Mouse (Mus musculus): ENCODE measurements at regions not wholly inside any gene's neighbourhood (a gene's known extent, or its start where the extent isn't known, plus 50 kb on each side); places are given as distances from the start of the nearest gene placed in this dataset.

DNA sequence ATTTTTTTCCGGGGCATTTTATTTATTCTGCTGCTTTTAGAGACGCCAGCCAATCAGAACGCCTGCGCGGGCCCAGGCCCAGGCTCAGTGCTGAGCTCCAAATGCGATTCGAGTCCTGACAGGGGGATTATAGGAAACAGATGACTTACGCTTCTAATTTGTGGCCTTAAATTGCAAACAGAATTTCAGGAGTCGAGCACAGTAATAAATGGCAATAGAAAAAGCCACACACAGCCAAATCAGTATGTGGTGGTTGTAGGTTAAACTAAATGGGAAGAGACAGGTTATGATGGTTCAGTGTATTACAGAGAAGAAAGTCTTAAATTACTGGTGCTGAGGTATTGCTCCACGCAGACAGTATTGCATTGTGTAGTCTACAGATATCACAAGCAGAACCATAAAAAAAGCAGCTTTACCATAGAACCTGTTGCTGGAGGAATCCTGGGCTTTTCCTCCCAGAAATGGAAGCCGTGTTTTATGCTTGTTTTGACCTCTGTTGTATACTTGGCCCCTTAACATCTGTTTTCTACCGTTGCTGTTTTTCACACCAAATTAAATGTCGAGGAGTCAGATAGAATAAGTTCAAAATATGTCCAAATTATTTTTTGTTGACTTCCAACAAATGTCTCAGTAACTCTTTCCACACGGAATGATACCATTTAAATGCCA, 110.2 kb upstream of the Zeb2 start:
- 79% methylated on average over 14 of the region's 14 CpGs for WGBS
- Histone ChIP-seq H3K4me1 (ENCODE audit: control insufficient read depth, insufficient read depth, low read length) (no peaks in the 10 kb centered on the region; the same call in 1 of the 2 replicates), H3K27ac (ENCODE audit: control insufficient read depth, insufficient read depth, low read depth, low read length, poor library complexity) (no peak overlapping the region), H3K4me3 (replicated peaks; ENCODE audit: control insufficient read depth, low read depth, low read length) (no peak overlapping the region)
- no peak for TF ChIP-seq POLR2A (IDR thresholded peaks at IDR 0.05; ENCODE audit: borderline replicate concordance, control insufficient read depth, low read depth, low read length)
- no peak for TF ChIP-seq CTCF (IDR thresholded peaks at IDR 0.05; ENCODE audit: control insufficient read depth, insufficient read depth, low read length)

DNA sequence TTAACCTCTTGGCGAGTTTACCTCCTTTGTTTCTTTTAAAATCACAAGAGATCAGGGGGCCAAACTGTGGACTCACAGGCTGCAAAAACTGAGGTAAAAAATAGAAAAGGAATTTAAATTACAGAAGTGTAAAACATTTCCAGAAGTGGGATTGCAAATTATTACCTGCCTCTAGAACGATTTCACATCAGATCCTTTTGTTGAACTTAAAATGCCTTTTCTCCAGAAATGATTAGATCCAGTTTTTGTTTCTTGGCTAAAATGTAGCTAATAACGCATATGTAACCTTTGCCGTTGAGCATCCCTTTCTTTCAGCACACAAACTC, 108.8 kb upstream of the Zeb2 start:
- TF ChIP-seq POLR2A (IDR thresholded peaks at IDR 0.05; ENCODE audit: borderline replicate concordance, control insufficient read depth, low read depth, low read length) (no peak), CTCF (IDR thresholded peaks at IDR 0.05; ENCODE audit: control insufficient read depth, insufficient read depth, low read length) (no peak)
- Histone ChIP-seq H3K4me1 (ENCODE audit: control insufficient read depth, insufficient read depth, low read length) (no peaks in the 10 kb centered on the region), H3K4me3 (replicated peaks; ENCODE audit: control insufficient read depth, low read depth, low read length) (no peak overlapping the region), H3K27ac (ENCODE audit: control insufficient read depth, insufficient read depth, low read depth, low read length, poor library complexity) (no peak overlapping the region)
- 80% methylated on average over 4 of the region's 4 CpGs for WGBS

DNA sequence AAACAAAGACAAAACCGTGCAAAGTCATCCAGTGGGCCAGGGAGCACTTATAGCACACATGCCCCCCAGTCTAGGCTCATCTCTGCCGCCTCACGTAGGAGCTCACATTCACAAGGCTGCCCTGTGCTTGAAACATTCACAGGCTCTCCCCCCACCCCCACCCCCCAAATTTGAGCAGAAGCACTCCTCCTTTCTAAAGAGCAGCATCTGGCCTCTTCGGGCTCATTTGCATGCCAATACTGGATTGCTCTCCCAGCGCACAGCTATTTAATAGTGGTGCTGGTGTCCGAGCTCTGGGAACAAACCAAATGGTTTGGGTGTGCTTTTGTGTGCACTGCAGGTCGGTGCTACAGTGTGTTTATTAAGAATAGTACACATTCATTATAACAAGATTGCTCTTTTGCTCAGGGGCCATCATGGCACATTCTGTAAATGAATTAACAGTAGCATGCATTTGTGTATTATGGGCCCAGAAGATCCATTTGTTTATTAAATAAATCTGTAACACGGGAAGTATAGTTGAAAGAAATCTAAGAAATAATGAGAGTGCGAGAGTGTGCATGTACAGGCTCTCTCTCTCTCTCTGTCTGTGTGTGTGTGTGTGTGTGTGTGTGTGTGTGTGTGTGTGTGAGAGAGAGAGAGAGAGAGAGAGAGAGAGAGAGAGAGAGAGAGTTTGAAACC, 108.3 kb upstream of the Zeb2 start:
- Histone ChIP-seq H3K4me3 (replicated peaks; ENCODE audit: control insufficient read depth, low read depth, low read length) (no peak overlapping the region), H3K4me1 (ENCODE audit: control insufficient read depth, insufficient read depth, low read length) (no peaks in the 10 kb centered on the region), H3K27ac (ENCODE audit: control insufficient read depth, insufficient read depth, low read depth, low read length, poor library complexity) (no peak overlapping the region)
- 86% methylated on average over 9 of the region's 9 CpGs for WGBS
- no peak for TF ChIP-seq CTCF (IDR thresholded peaks at IDR 0.05; ENCODE audit: control insufficient read depth, insufficient read depth, low read length)

DNA sequence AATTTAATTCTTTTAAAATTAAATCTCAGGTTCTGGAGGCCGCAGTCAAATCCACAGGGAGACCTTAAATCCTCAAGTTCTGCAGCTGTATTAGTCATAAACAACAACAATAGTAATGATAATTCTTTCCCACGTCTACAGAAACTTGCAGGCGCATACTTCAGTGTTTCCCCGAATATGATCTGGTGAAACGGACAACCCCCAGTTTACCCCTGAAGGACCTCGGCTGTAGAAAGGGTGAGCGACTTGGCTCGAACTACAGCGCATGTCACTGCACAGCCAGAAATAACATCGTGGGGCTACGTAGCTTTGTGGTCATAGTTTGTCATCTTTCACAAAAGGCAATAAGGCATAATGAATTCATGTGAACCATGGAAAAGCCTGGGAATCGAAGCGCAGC, 105.0 kb upstream of the Zeb2 start:
- H3K4me3 ChIP-seq (replicated peaks; ENCODE audit: control insufficient read depth, low read depth, low read length), result no peak overlapping the region
- WGBS, result 88% methylated on average over 13 of the region's 13 CpGs
- no peaks in the 10 kb centered on the region for H3K4me1 ChIP-seq (ENCODE audit: control insufficient read depth, insufficient read depth, low read length)
- no peak overlapping the region for H3K27ac ChIP-seq (ENCODE audit: control insufficient read depth, insufficient read depth, low read depth, low read length, poor library complexity)
- TF ChIP-seq POLR2A (IDR thresholded peaks at IDR 0.05; ENCODE audit: borderline replicate concordance, control insufficient read depth, low read depth, low read length) (no peak), CTCF (IDR thresholded peaks at IDR 0.05; ENCODE audit: control insufficient read depth, insufficient read depth, low read length) (no peak)

DNA sequence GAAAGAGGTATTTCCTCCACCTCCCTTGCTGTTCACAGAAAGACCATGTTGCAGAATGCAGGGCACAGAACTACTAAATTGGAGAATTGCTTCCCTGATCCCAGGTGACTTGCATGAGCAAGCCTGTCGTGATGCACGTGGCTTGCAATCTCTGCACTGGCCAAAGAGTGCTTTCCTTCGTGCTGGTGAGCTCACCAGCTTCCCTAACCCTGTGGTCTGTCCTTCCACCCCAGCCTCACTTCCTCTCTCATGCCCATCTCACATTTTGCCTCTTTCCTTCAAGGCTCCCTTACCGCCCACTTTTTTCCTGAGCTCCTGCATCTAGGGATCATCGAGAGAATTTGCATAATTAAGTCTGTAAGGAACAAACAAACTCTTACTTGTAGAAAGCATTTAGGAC, 102.7 kb upstream of the Zeb2 start:
- Histone ChIP-seq H3K4me1 (ENCODE audit: control insufficient read depth, insufficient read depth, low read length) (no peaks in the 10 kb centered on the region), H3K27ac (ENCODE audit: control insufficient read depth, insufficient read depth, low read depth, low read length, poor library complexity) (no peak overlapping the region), H3K4me3 (replicated peaks; ENCODE audit: control insufficient read depth, low read depth, low read length) (no peak overlapping the region)
- 17% methylated on average over 5 of the region's 5 CpGs for WGBS
- TF ChIP-seq POLR2A (IDR thresholded peaks at IDR 0.05; ENCODE audit: borderline replicate concordance, control insufficient read depth, low read depth, low read length) (no peak), CTCF (IDR thresholded peaks at IDR 0.05; ENCODE audit: control insufficient read depth, insufficient read depth, low read length) (no peak)

DNA sequence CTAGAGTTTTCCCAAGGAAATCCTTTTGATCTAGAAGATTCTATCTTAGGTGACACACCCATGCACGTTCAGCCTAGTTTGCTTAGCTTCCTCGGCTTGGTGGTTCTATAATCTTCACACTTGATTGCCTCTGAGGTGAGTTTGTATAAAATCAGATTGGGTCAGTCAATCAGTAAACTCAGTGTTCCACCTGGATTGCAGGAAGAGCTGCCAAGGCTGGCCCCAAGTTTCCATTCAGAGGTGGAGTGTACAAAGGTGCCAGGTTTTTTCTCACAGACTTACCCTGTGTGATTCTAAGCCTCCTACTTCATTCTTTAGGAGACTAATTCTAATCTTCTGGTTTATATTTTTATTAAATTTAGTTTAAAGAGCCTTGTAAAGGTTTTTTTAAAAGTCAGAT, 95.6 kb upstream of the Zeb2 start:
- Histone ChIP-seq H3K4me1 (ENCODE audit: control insufficient read depth, insufficient read depth, low read length) (no peaks in the 10 kb centered on the region), H3K4me3 (replicated peaks; ENCODE audit: control insufficient read depth, low read depth, low read length) (no peak overlapping the region), H3K27ac (ENCODE audit: control insufficient read depth, insufficient read depth, low read depth, low read length, poor library complexity) (no peak overlapping the region)
- TF ChIP-seq POLR2A (IDR thresholded peaks at IDR 0.05; ENCODE audit: borderline replicate concordance, control insufficient read depth, low read depth, low read length) (no peak), CTCF (IDR thresholded peaks at IDR 0.05; ENCODE audit: control insufficient read depth, insufficient read depth, low read length) (no peak)
- WGBS, result 58% methylated on average over 2 of the region's 2 CpGs

DNA sequence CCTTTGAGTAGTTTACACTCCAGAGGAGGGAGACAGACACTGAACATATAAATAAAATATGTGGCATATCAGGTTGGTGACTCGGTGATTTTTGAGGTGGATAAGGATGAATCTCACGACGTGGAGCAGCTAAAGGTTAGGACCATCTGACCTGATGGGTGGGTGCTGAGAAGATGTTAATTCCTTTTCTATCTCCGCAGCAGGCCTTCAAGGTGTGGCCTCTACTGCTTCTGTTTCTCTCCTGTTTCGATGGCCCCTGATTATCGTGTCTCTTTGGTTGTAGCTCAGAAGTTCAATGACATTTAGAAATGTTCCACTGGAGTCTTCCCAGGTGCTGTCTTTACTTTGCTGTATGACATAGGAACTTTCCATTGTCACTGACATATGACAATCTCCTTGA, 91.3 kb upstream of the Zeb2 start:
- Histone ChIP-seq H3K27ac (ENCODE audit: control insufficient read depth, insufficient read depth, low read depth, low read length, poor library complexity) (no peak overlapping the region), H3K4me1 (ENCODE audit: control insufficient read depth, insufficient read depth, low read length) (no peaks in the 10 kb centered on the region), H3K4me3 (replicated peaks; ENCODE audit: control insufficient read depth, low read depth, low read length) (no peak overlapping the region)
- TF ChIP-seq POLR2A (IDR thresholded peaks at IDR 0.05; ENCODE audit: borderline replicate concordance, control insufficient read depth, low read depth, low read length), result no peak
- TF ChIP-seq CTCF (IDR thresholded peaks at IDR 0.05; ENCODE audit: control insufficient read depth, insufficient read depth, low read length), result no peak
- 84% methylated on average over 6 of the region's 6 CpGs for WGBS

DNA sequence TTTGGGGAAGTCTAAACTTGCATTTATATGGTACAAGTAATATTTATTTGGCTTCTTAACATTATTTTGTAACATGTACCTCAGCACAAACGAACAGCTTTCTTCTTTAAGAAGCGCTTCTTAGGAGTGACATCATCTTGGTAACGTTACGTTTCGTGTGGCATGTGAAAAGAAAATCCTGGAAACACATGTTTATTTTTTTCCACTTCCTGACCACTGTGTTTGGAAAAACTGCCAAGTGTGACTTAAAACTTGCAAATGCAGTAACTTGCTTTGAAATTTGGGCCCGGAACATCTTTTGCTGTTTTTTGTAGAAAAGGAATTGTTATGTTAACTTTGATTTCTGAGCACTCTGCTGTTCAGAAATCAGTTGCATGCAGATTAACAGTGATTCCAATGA, 88.6 kb upstream of the Zeb2 start:
- Histone ChIP-seq H3K4me3 (replicated peaks; ENCODE audit: control insufficient read depth, low read depth, low read length) (no peak overlapping the region), H3K27ac (ENCODE audit: control insufficient read depth, insufficient read depth, low read depth, low read length, poor library complexity) (no peak overlapping the region), H3K4me1 (ENCODE audit: control insufficient read depth, insufficient read depth, low read length) (no peaks in the 10 kb centered on the region)
- WGBS, result 75% methylated on average over 6 of the region's 6 CpGs
- TF ChIP-seq POLR2A (IDR thresholded peaks at IDR 0.05; ENCODE audit: borderline replicate concordance, control insufficient read depth, low read depth, low read length) (no peak), CTCF (IDR thresholded peaks at IDR 0.05; ENCODE audit: control insufficient read depth, insufficient read depth, low read length) (no peak)

DNA sequence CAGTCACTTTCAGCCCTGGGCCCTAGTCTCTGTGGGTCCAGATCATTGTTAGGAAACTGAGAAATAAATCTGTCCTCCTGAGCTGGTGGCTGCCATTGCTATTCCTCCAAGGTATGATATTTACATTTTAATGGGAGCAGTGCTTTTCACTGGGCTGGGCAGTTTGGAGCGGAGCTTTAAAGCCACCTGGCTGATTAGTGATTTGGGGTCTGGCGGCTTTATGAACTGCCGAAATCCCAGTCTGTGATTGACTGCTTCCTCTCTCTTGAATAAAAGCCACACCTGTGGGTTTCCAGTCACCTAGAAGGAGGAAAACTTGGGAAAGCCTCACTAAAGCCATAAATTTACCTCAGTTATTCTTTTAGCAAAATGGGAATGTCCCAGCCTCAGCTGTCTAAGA, 88.0 kb upstream of the Zeb2 start:
- TF ChIP-seq CTCF (IDR thresholded peaks at IDR 0.05; ENCODE audit: control insufficient read depth, insufficient read depth, low read length) (no peak), POLR2A (IDR thresholded peaks at IDR 0.05; ENCODE audit: borderline replicate concordance, control insufficient read depth, low read depth, low read length) (no peak)
- no peak overlapping the region for H3K27ac ChIP-seq (ENCODE audit: control insufficient read depth, insufficient read depth, low read depth, low read length, poor library complexity)
- 94% methylated on average over 3 of the region's 3 CpGs for WGBS
- no peak overlapping the region for H3K4me3 ChIP-seq (replicated peaks; ENCODE audit: control insufficient read depth, low read depth, low read length)
- no peaks in the 10 kb centered on the region for H3K4me1 ChIP-seq (ENCODE audit: control insufficient read depth, insufficient read depth, low read length)
